Mouse (Mus musculus) cerebellum, adult 18-20 months (tissue): ENCODE results near the gene Fsd1l.

Source experiments
- DNase-seq, 2 experiments: peaks; one replicate each; pipeline ENCODE4 v3.0.0; 2021

Gene Fsd1l

GRCm38 (mm10) chr4:53631316-53632010 is at the start of gene Fsd1l:
TSS of gene Fsd1l (plus strand) at chr4:53631471.
- DNase-seq, result peak; percentile 86 to 92

GRCm38 (mm10) chr4:53587676-53588075 is 43.6 kb upstream of the Fsd1l start:
- DNase-seq, result no peak

- DNase-seq, result no peak
Observed at GRCm38 (mm10) chr4:53588936-53589335, 42.3 kb upstream of the Fsd1l start.

GRCm38 (mm10) chr4:53589466-53589865 is 41.8 kb upstream of the Fsd1l start:
- no peak for DNase-seq

GRCm38 (mm10) chr4:53590163-53590562 is 41.1 kb upstream of the Fsd1l start:
- DNase-seq, result no peak

GRCm38 (mm10) chr4:53590691-53591447 is 40.4 kb upstream of the Fsd1l start:
- DNase-seq, result no peak

- DNase-seq, result no peak
Observed at GRCm38 (mm10) chr4:53591536-53591935, 39.7 kb upstream of the Fsd1l start.

- DNase-seq, result no peak
Observed at GRCm38 (mm10) chr4:53591941-53592340, 39.3 kb upstream of the Fsd1l start.

GRCm38 (mm10) chr4:53592386-53592785 is 38.9 kb upstream of the Fsd1l start:
- no peak for DNase-seq

GRCm38 (mm10) chr4:53594204-53594603 is 37.1 kb upstream of the Fsd1l start:
- DNase-seq, result peak; percentile 69 to 74

- no peak for DNase-seq
Observed at GRCm38 (mm10) chr4:53595246-53596062, 35.8 kb upstream of the Fsd1l start.

GRCm38 (mm10) chr4:53596063-53596895 is 35.0 kb upstream of the Fsd1l start:
- no peak for DNase-seq

- no peak for DNase-seq
Observed at GRCm38 (mm10) chr4:53600462-53600861, 30.8 kb upstream of the Fsd1l start.

- no peak for DNase-seq
Observed at GRCm38 (mm10) chr4:53614576-53615225, 16.6 kb upstream of the Fsd1l start.

GRCm38 (mm10) chr4:53617968-53618367 is 13.3 kb upstream of the Fsd1l start:
- DNase-seq, result no peak

- no peak for DNase-seq
Observed at GRCm38 (mm10) chr4:53620104-53620503, 11.2 kb upstream of the Fsd1l start.

GRCm38 (mm10) chr4:53621084-53621483 is 10.2 kb upstream of the Fsd1l start:
- no peak for DNase-seq

- no peak for DNase-seq
Observed at GRCm38 (mm10) chr4:53621490-53621889, 9.8 kb upstream of the Fsd1l start.

- DNase-seq, result no peak
Observed at GRCm38 (mm10) chr4:53623711-53624110, 7.6 kb upstream of the Fsd1l start.

GRCm38 (mm10) chr4:53624816-53625215 is 6.5 kb upstream of the Fsd1l start:
- DNase-seq, result peak; percentile 36 to 56

GRCm38 (mm10) chr4:53625263-53625662 is 6.0 kb upstream of the Fsd1l start:
- DNase-seq, result no peak

GRCm38 (mm10) chr4:53628924-53629323 is 2.3 kb upstream of the Fsd1l start:
- peak in 1 of 2 experiments; percentile 6 for DNase-seq
